7 mouse cellular contexts compared by ENCODE assay signal in the genomic region with DNA sequence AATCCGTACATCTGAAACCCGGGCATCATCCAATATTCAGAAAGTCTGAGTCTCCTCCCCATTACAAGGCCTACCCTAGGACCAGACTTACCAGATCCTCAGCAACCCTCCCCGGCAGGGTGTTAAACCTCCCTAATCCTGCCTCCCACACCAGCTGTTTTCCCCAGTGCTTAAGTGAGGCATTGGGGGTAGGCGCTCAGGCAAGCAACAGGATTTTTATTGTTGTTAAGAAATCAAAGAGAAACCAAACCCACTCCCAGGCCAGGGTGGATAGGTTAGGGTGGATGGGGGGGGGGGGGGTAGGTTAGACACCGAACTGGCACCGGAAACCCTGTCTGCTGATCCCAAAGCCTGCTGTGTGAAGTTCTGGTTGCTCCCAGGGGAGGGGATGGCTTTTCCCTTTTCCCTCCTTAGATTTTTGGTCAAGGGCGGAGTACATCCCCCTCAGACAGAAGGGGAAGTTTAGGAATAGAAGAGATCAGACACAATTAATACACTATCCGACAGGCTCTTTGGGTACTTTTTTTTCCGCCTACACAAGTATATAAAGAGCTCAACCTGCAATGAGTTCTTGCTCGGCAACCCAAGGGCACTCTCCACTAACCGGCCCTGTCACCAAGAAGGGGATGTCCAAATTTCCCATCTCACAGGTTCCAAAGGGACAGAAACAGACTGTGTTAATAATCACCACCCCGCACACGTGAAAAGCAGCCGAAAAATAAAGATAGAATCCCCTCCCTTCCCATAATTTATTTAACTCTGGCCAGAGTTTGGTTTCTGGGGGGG. TPM values are rescaled to one million over a fixed set of nuclear protein-coding genes. Genes with fewer than 3 reads are reported as not detected.
DNase-seq lines count a peak whose midpoint lies in the region; ATAC-seq lines count a peak whose summit lies in the region.

No protein-coding gene starts in this region.

- no peaks in the 10 kb centered on the region for H3K9me3 ChIP-seq in lung, embryonic 16.5 days (ENCODE audit: control insufficient read depth, low read length)
- H3K9me3 ChIP-seq in heart, embryonic 16.5 days (replicated peaks; ENCODE audit: control insufficient read depth, low read length): no peaks in the 10 kb centered on the region
- H3K9me3 ChIP-seq in liver, embryonic 15.5 days (replicated peaks): no peaks in the 10 kb centered on the region
- H3K9me3 ChIP-seq in stomach, embryonic 16.5 days (replicated peaks; ENCODE audit: control insufficient read depth, low read length): no peaks in the 10 kb centered on the region

- intact Hi-C loops in left cerebral cortex, postnatal 36 days (cut with DNase I): loop anchor here (2.0 to 5.0 kb wide), 2 partner anchors 26 to 45 kb away; no protein-coding TSS in a partner anchor

- DNase-seq in lung, postnatal 14 days: no peak
- DNase-seq in cerebellum, postnatal 10 days: peak; percentile 52 to 55
- no peak for DNase-seq in left cerebral cortex, postnatal 36 days (ENCODE audit: low spot score in 2 of 2)

- no peak for ATAC-seq in lung, embryonic 16.5 days (ENCODE audit: low read depth)
- ATAC-seq in heart, embryonic 16.5 days (replicated peaks; ENCODE audit: extremely low read depth, insufficient read depth, low FRiP score): no peak
- ATAC-seq in liver, embryonic 15.5 days (ENCODE audit: insufficient read depth): no peak
- no peak for ATAC-seq in stomach, embryonic 16.5 days (ENCODE audit: insufficient read depth, low FRiP score)

- H3K27ac ChIP-seq in lung, embryonic 16.5 days (ENCODE audit: low read length): peak overlapping the region; percentile 99
- H3K27ac ChIP-seq in heart, embryonic 16.5 days (ENCODE audit: low read length): peak overlapping the region; percentile 99
- H3K27ac ChIP-seq in liver, embryonic 15.5 days (replicated peaks): peak overlapping the region; percentile 91
- H3K27ac ChIP-seq in stomach, embryonic 16.5 days (ENCODE audit: low read length): peak overlapping the region; percentile 99

- peak overlapping the region; percentile 93 for H3K9ac ChIP-seq in lung, embryonic 16.5 days (ENCODE audit: low read length)
- peak overlapping the region; percentile 98 for H3K9ac ChIP-seq in heart, embryonic 16.5 days (ENCODE audit: low read length)
- peak overlapping the region; percentile 95 for H3K9ac ChIP-seq in liver, embryonic 15.5 days
- H3K9ac ChIP-seq in stomach, embryonic 16.5 days (ENCODE audit: low read length): peak overlapping the region; percentile 91

- WGBS in lung, embryonic 16.5 days: 0% methylated on average over 14 of the region's 14 CpGs
- 2% methylated on average over 14 of the region's 14 CpGs for WGBS in heart, embryonic 16.5 days
- WGBS in liver, embryonic 15.5 days (ENCODE audit: insufficient replicate concordance): under 1% methylated on average over 14 of the region's 14 CpGs
- WGBS in stomach, embryonic 16.5 days: 0% methylated on average over 14 of the region's 14 CpGs

- H3K4me3 ChIP-seq in lung, embryonic 16.5 days (ENCODE audit: low read length): peak overlapping the region; percentile 79
- H3K4me3 ChIP-seq in heart, embryonic 16.5 days (ENCODE audit: low read length): peak overlapping the region; percentile 96
- peak overlapping the region; percentile 87 for H3K4me3 ChIP-seq in liver, embryonic 15.5 days (replicated peaks)
- peak overlapping the region; percentile 84 for H3K4me3 ChIP-seq in stomach, embryonic 16.5 days (replicated peaks; ENCODE audit: low read length)

- peaks cover 5% of the 10 kb centered on the region for H3K36me3 ChIP-seq in lung, embryonic 16.5 days (ENCODE audit: control insufficient read depth, insufficient read depth, low read length)
- peaks cover 2% of the 10 kb centered on the region; the same call in 1 of the 2 replicates for H3K36me3 ChIP-seq in heart, embryonic 16.5 days (ENCODE audit: control insufficient read depth, insufficient read depth)
- peaks cover 26% of the 10 kb centered on the region for H3K36me3 ChIP-seq in liver, embryonic 15.5 days (replicated peaks)
- no peaks in the 10 kb centered on the region for H3K36me3 ChIP-seq in stomach, embryonic 16.5 days (ENCODE audit: control insufficient read depth, insufficient read depth, low read length)

- H3K4me2 ChIP-seq in lung, embryonic 16.5 days (ENCODE audit: low read depth, low read length): peak overlapping the region; percentile 94
- peak overlapping the region; percentile 89 for H3K4me2 ChIP-seq in heart, embryonic 16.5 days (ENCODE audit: low read depth, low read length)
- peak overlapping the region; percentile 96 for H3K4me2 ChIP-seq in liver, embryonic 15.5 days
- peak overlapping the region; percentile 81 for H3K4me2 ChIP-seq in stomach, embryonic 16.5 days (ENCODE audit: low read depth, low read length)

- no peaks in the 10 kb centered on the region for H3K27me3 ChIP-seq in lung, embryonic 16.5 days (ENCODE audit: control insufficient read depth, insufficient read depth, low read depth, low read length)
- no peaks in the 10 kb centered on the region for H3K27me3 ChIP-seq in heart, embryonic 16.5 days (ENCODE audit: control insufficient read depth, insufficient read depth, low read length)
- H3K27me3 ChIP-seq in liver, embryonic 15.5 days: no peaks in the 10 kb centered on the region
- no peaks in the 10 kb centered on the region for H3K27me3 ChIP-seq in stomach, embryonic 16.5 days (ENCODE audit: control insufficient read depth, insufficient read depth, low read length)

- peaks cover 15% of the 10 kb centered on the region for H3K4me1 ChIP-seq in lung, embryonic 16.5 days (replicated peaks; ENCODE audit: control insufficient read depth, insufficient read depth, low read length)
- peaks cover 14% of the 10 kb centered on the region for H3K4me1 ChIP-seq in heart, embryonic 16.5 days (ENCODE audit: control insufficient read depth, insufficient read depth, low read length)
- H3K4me1 ChIP-seq in liver, embryonic 15.5 days (replicated peaks): peaks cover 67% of the 10 kb centered on the region
- H3K4me1 ChIP-seq in stomach, embryonic 16.5 days (ENCODE audit: control insufficient read depth, insufficient read depth, low read length): peaks cover 9% of the 10 kb centered on the region

RNA-seq across cellular contexts. Expression of gene Tob2, which starts 1.5 kb away (rescaled TPM):
- polyA plus RNA-seq in lung, embryonic 16.5 days (2015; fragmentation: Nextera tagmentation; extraction: Ambion mirVana): 32.3 and 36.0 TPM in 2 replicates
- 17.5 and 17.8 TPM in 2 replicates for polyA plus RNA-seq in heart, embryonic 16.5 days (2015; fragmentation: Nextera tagmentation; extraction: Ambion mirVana)
- polyA plus RNA-seq in liver, embryonic 15.5 days (2015; fragmentation: Nextera tagmentation; extraction: Ambion mirVana): 11.1 and 12.2 TPM in 2 replicates
- polyA plus RNA-seq in stomach, embryonic 16.5 days (2015; fragmentation: Nextera tagmentation; extraction: Ambion mirVana): 30.0 and 31.7 TPM in 2 replicates
- total RNA-seq in left cerebral cortex, postnatal 36 days (2021): 10 to 100 TPM; 26.4 to 37.6 TPM

RNA-seq across cellular contexts. Expression of gene Phf5a, which starts 14.6 kb away (rescaled TPM):
- polyA plus RNA-seq in lung, embryonic 16.5 days (2015; fragmentation: Nextera tagmentation; extraction: Ambion mirVana): 146 and 148 TPM in 2 replicates
- polyA plus RNA-seq in heart, embryonic 16.5 days (2015; fragmentation: Nextera tagmentation; extraction: Ambion mirVana): 98.6 and 103 TPM in 2 replicates
- 91.3 and 103 TPM in 2 replicates for polyA plus RNA-seq in liver, embryonic 15.5 days (2015; fragmentation: Nextera tagmentation; extraction: Ambion mirVana)
- polyA plus RNA-seq in stomach, embryonic 16.5 days (2015; fragmentation: Nextera tagmentation; extraction: Ambion mirVana): 112 and 120 TPM in 2 replicates
- total RNA-seq in left cerebral cortex, postnatal 36 days (2021): 10 to 100 TPM; 31.0 to 36.3 TPM

RNA-seq across cellular contexts. Expression of gene Aco2, which starts 15.0 kb away (rescaled TPM):
- 171 and 180 TPM in 2 replicates for polyA plus RNA-seq in lung, embryonic 16.5 days (2015; fragmentation: Nextera tagmentation; extraction: Ambion mirVana)
- 769 and 804 TPM in 2 replicates for polyA plus RNA-seq in heart, embryonic 16.5 days (2015; fragmentation: Nextera tagmentation; extraction: Ambion mirVana)
- 98.9 and 107 TPM in 2 replicates for polyA plus RNA-seq in liver, embryonic 15.5 days (2015; fragmentation: Nextera tagmentation; extraction: Ambion mirVana)
- 190 and 200 TPM in 2 replicates for polyA plus RNA-seq in stomach, embryonic 16.5 days (2015; fragmentation: Nextera tagmentation; extraction: Ambion mirVana)
- 100 to 1,000 TPM; 425 to 455 TPM for total RNA-seq in left cerebral cortex, postnatal 36 days (2021)

RNA-seq across cellular contexts. Expression of gene Tef, which starts 54.9 kb away (rescaled TPM):
- 32.4 and 39.8 TPM in 2 replicates for polyA plus RNA-seq in lung, embryonic 16.5 days (2015; fragmentation: Nextera tagmentation; extraction: Ambion mirVana)
- 23.2 and 25.1 TPM in 2 replicates for polyA plus RNA-seq in heart, embryonic 16.5 days (2015; fragmentation: Nextera tagmentation; extraction: Ambion mirVana)
- polyA plus RNA-seq in liver, embryonic 15.5 days (2015; fragmentation: Nextera tagmentation; extraction: Ambion mirVana): 6.2 and 8.1 TPM in 2 replicates
- 21.0 and 24.6 TPM in 2 replicates for polyA plus RNA-seq in stomach, embryonic 16.5 days (2015; fragmentation: Nextera tagmentation; extraction: Ambion mirVana)
- 100 to 1,000 TPM; 244 to 267 TPM for total RNA-seq in left cerebral cortex, postnatal 36 days (2021)

Comparison
In these comparisons a context has a peak if more than half of its experiments do, and no peak if none do; other contexts are left out.
1. DNase-seq: peak in cerebellum, postnatal 10 days (2 of 2); none in lung, postnatal 14 days (single experiment) and left cerebral cortex, postnatal 36 days (0 of 2).
2. Peak in every context shown above with its lines, with median percentiles within 50 percentile points of each other: H3K27ac ChIP-seq, H3K4me2 ChIP-seq, H3K4me3 ChIP-seq and H3K9ac ChIP-seq.